Mouse (Mus musculus) layer of hippocampus, adult 9-11 months (tissue): ENCODE results near the gene Slc44a5.
A peak's percentile ranks its signal among the peaks of the same experiment; 100 is the strongest.

ENCODE experiments used
- DNase-seq: peaks from one replicate; pipeline ENCODE4 v3.0.0; 2022

Gene Slc44a5

GRCm38 (mm10) chr3:154173556-154173955 is 200.3 kb downstream of the Slc44a5 start:
- DNase-seq, result no peak

- no peak for DNase-seq
These were observed 200.8 kb downstream of the Slc44a5 start for GRCm38 (mm10) chr3:154174031-154174430.

- no peak for DNase-seq
These were observed 201.5 kb downstream of the Slc44a5 start for GRCm38 (mm10) chr3:154174766-154175165.

GRCm38 (mm10) chr3:154177665-154178305 is 204.5 kb downstream of the Slc44a5 start:
- no peak for DNase-seq

- no peak for DNase-seq
These were observed 206.2 kb downstream of the Slc44a5 start for GRCm38 (mm10) chr3:154179423-154179920.

- no peak for DNase-seq
These were observed 209.8 kb downstream of the Slc44a5 start for GRCm38 (mm10) chr3:154182987-154183386.

- no peak for DNase-seq
These were observed 210.7 kb downstream of the Slc44a5 start for GRCm38 (mm10) chr3:154183957-154184356.

GRCm38 (mm10) chr3:154188668-154189067 is 215.4 kb downstream of the Slc44a5 start:
- DNase-seq, result peak; percentile 29

GRCm38 (mm10) chr3:154192328-154193030 is 219.2 kb downstream of the Slc44a5 start:
- no peak for DNase-seq

- no peak for DNase-seq
These were observed 220.1 kb downstream of the Slc44a5 start for GRCm38 (mm10) chr3:154193189-154193840.

- peak; percentile 35 for DNase-seq
These were observed 227.2 kb downstream of the Slc44a5 start for GRCm38 (mm10) chr3:154200422-154200828.

- no peak for DNase-seq
These were observed 228.6 kb downstream of the Slc44a5 start for GRCm38 (mm10) chr3:154201796-154202195.

- DNase-seq, result no peak
These were observed 229.1 kb downstream of the Slc44a5 start for GRCm38 (mm10) chr3:154202383-154202782.

GRCm38 (mm10) chr3:154208479-154208878 is 235.2 kb downstream of the Slc44a5 start:
- DNase-seq, result no peak

GRCm38 (mm10) chr3:154209201-154209754 is 236.0 kb downstream of the Slc44a5 start:
- DNase-seq, result no peak

- DNase-seq, result no peak
These were observed 236.7 kb downstream of the Slc44a5 start for GRCm38 (mm10) chr3:154209776-154210430.

- no peak for DNase-seq
These were observed 237.3 kb downstream of the Slc44a5 start for GRCm38 (mm10) chr3:154210431-154211055.

GRCm38 (mm10) chr3:154212551-154212950 is 239.3 kb downstream of the Slc44a5 start:
- no peak for DNase-seq

GRCm38 (mm10) chr3:154215309-154215708 is 242.1 kb downstream of the Slc44a5 start:
- no peak for DNase-seq

GRCm38 (mm10) chr3:154215779-154216178 is 242.5 kb downstream of the Slc44a5 start:
- no peak for DNase-seq

GRCm38 (mm10) chr3:154222141-154222591 is 248.9 kb downstream of the Slc44a5 start:
- DNase-seq, result peak; percentile 15

- DNase-seq, result no peak
These were observed 249.5 kb downstream of the Slc44a5 start for GRCm38 (mm10) chr3:154222688-154223087.
